Mouse (Mus musculus) liver, embryonic 14.5 days (tissue): ENCODE results near the gene Sema6c.

Experiments used
- CTCF ChIP-seq: IDR thresholded peaks from 2 replicates; pipeline ENCODE4 v1.5.1; 2016; ENCODE audit warnings: antibody characterized with exemption, low read depth, control low read depth
- EP300 ChIP-seq: IDR thresholded peaks from 2 replicates; pipeline ENCODE4 v1.6.1; 2016; ENCODE audit warnings: antibody characterized with exemption, low read depth

- TF ChIP-seq CTCF = no peak
- no peak for TF ChIP-seq EP300
These were observed 10.8 kb downstream of the Sema6c start for GRCm38 (mm10) chr3:95171105-95171504.
